Mouse (Mus musculus) frontal cortex, postnatal 14 days (tissue): ENCODE data around the gene Gpr39.
A peak's percentile ranks its signal among the peaks of the same experiment; 100 is the strongest.

Experiments
- DNase-seq, 2 experiments: peaks; one replicate each; pipeline ENCODE4 v3.0.0; 2022; ENCODE audit warnings: low spot score in 2 of 2

Gene Gpr39

GRCm38 (mm10) chr1:125694338-125694737 is 17.5 kb downstream of the Gpr39 start:
- DNase-seq: no peak

GRCm38 (mm10) chr1:125701101-125701590 is 24.4 kb downstream of the Gpr39 start:
- no peak for DNase-seq

- DNase-seq: no peak
Measured at GRCm38 (mm10) chr1:125701773-125702172, 25.0 kb downstream of the Gpr39 start.

GRCm38 (mm10) chr1:125702326-125702725 is 25.5 kb downstream of the Gpr39 start:
- DNase-seq: no peak

- DNase-seq: no peak
Measured at GRCm38 (mm10) chr1:125705412-125705811, 28.6 kb downstream of the Gpr39 start.

- DNase-seq: no peak
Measured at GRCm38 (mm10) chr1:125715286-125715685, 38.5 kb downstream of the Gpr39 start.

GRCm38 (mm10) chr1:125716241-125716640 is 39.4 kb downstream of the Gpr39 start:
- no peak for DNase-seq

- no peak for DNase-seq
Measured at GRCm38 (mm10) chr1:125717906-125718305, 41.1 kb downstream of the Gpr39 start.

GRCm38 (mm10) chr1:125719127-125719526 is 42.3 kb downstream of the Gpr39 start:
- no peak for DNase-seq

GRCm38 (mm10) chr1:125721104-125721758 is 44.4 kb downstream of the Gpr39 start:
- no peak for DNase-seq

- DNase-seq: peak; percentile 37 to 40
Measured at GRCm38 (mm10) chr1:125724304-125724703, 47.5 kb downstream of the Gpr39 start.

GRCm38 (mm10) chr1:125729025-125729565 is 52.3 kb downstream of the Gpr39 start:
- DNase-seq: no peak

- no peak for DNase-seq
Measured at GRCm38 (mm10) chr1:125729731-125730536, 53.1 kb downstream of the Gpr39 start.

- DNase-seq: no peak
Measured at GRCm38 (mm10) chr1:125730537-125730880, 53.7 kb downstream of the Gpr39 start.

GRCm38 (mm10) chr1:125731854-125732253 is 55.1 kb downstream of the Gpr39 start:
- DNase-seq: no peak

- no peak for DNase-seq
Measured at GRCm38 (mm10) chr1:125744766-125745165, 68.0 kb downstream of the Gpr39 start.

GRCm38 (mm10) chr1:125755335-125755996 is 78.7 kb downstream of the Gpr39 start:
- no peak for DNase-seq

GRCm38 (mm10) chr1:125759972-125760695 is 83.3 kb downstream of the Gpr39 start:
- DNase-seq: no peak

- no peak for DNase-seq
Measured at GRCm38 (mm10) chr1:125760696-125761025, 83.9 kb downstream of the Gpr39 start.

- no peak for DNase-seq
Measured at GRCm38 (mm10) chr1:125762076-125762475, 85.3 kb downstream of the Gpr39 start.

GRCm38 (mm10) chr1:125789804-125790203 is 113.0 kb downstream of the Gpr39 start:
- peak; percentile 13 to 58 for DNase-seq

GRCm38 (mm10) chr1:125800506-125800905 is 123.7 kb downstream of the Gpr39 start:
- no peak for DNase-seq
